Mouse (Mus musculus): ENCODE results near the gene Trappc3.
A peak's percentile ranks its signal among the peaks of the same experiment; 100 is the strongest.

Trappc3 gene

GRCm38 (mm10) chr4:126278961-126279360 lies 16.8 kb downstream of the Trappc3 start:
- DNase-seq (ENCODE audit: low read depth, low spot score) = no peak

- no peak for DNase-seq (ENCODE audit: low read depth, low spot score)
Observed at GRCm38 (mm10) chr4:126281706-126282105, 19.6 kb downstream of the Trappc3 start.

GRCm38 (mm10) chr4:126283582-126283981 lies 21.5 kb downstream of the Trappc3 start:
- no peak for DNase-seq (ENCODE audit: low read depth, low spot score)

DNA sequence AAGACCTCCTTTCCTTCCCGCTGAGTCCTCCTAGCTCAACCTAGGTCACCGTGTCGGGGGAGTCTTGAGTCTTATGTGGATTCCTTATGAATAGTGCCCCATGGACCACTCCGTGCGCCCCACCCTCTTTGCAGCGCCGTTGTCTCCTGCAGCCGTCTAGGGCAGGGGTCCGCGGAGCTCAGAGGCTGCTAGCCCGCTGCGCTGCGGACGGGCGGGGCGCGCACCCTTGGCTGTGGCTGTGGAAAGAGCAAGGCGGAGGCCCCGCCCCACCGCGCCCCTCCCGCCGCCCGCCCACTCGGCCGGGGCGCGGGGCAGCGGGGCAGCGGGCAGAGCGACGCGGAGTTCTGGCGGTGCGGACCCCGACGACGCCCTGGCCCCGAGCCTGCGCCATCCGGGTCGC lies 24.4 kb downstream of the Trappc3 start, which contains the start of gene Col8a2:
Gene Col8a2 (plus strand): TSS at position 302 of the 400 bp plus-strand sequence.
- DNase-seq (ENCODE audit: low read depth, low spot score) = no peak

DNA sequence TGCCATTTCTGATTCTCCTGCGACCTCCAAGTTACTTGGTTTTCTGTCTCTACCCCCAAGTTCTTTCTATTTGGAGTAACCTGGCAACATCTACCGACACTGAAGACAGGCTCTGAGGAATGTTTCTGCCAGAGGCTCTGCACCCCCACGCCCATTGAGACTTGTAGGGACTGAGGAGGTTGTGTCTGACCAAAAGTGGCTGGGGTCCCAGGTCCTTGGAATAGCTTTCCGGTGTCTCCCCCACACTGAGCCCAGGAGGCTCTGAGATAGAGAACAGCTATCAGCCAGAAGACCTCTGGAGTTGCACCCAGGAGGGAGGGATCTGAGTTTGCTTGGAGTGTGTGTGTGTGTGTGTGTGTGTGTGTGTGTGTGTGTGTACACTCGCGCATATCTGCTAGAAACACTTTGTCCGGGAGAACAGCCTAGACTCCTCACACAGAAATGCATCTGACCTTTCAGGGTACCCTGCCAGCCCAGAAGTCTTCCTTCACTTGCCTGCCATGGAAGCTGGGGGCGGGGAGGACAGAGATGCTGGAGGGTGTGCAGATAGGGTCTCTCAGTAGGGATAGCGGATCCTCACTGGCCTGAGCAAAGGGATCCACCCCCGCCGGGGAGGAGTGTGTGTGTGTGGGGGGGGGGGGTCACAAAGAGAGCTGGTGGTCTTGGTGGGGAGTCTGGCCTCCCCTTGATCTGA lies 25.3 kb downstream of the Trappc3 start:
- DNase-seq (ENCODE audit: low read depth, low spot score) = no peak

- no peak for DNase-seq (ENCODE audit: low read depth, low spot score)
Observed at GRCm38 (mm10) chr4:126288085-126288666, 26.1 kb downstream of the Trappc3 start.

DNA sequence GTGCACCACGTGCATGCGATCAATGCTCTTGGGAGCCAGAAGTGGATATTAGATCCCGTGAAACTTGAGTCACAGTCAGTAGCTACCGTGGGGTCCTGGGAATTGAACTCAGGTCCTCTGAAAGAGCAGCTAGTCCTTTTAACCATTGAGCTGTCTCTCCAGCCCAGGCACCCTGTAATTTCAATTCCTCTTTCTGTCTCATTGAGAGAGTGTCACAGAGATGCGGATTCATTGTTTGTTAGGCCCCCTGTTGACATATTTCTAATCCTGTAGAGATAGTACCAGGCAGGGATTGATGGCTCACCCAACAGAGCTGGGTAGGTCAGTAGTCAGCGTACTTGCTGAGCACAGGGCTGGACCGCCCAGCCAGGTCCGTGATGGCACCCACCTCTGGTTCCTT lies 28.2 kb downstream of the Trappc3 start:
- DNase-seq (ENCODE audit: low read depth, low spot score) = no peak

DNA sequence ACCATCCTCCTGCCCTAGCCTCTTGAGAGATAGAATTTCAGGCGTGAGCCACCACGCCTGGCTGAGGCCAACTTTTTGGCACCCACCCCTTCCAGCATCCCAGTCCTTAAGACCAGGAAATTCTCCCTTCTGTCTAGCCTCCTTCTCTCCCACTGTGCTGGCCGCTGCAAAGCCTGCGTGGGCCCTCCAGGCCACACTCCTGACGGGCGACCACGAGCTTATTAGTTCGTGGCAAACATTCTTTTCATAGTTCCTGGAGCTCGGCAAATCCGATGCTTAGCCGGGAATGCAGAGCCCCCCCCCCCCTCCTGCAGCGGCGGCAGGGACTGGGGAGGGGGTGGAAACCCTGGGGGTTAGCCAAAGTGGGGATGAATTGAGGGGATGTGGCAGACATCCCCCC lies 29.1 kb downstream of the Trappc3 start:
- no peak for DNase-seq (ENCODE audit: low read depth, low spot score)

DNA sequence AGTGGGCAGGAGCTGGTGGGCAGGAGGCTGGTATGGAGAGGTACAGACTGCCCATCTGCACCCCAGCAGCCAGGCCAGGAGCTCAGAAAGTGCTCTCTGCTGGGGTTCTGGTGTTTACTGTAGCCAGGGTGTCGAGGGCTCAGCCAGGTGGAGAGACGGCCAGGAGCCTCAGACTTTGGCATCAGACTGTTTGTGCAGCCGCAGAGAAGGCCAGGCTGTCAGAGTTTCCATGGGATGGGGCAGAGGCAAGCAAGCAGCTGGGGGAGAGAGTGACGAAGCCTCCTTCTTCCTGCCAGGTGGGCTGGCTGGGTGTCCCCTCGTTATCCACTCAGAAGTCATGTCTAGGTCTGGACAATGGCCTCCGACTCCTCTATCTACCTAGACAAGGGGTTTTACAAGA lies 33.0 kb downstream of the Trappc3 start:
- no peak for DNase-seq (ENCODE audit: low read depth, low spot score)

DNA sequence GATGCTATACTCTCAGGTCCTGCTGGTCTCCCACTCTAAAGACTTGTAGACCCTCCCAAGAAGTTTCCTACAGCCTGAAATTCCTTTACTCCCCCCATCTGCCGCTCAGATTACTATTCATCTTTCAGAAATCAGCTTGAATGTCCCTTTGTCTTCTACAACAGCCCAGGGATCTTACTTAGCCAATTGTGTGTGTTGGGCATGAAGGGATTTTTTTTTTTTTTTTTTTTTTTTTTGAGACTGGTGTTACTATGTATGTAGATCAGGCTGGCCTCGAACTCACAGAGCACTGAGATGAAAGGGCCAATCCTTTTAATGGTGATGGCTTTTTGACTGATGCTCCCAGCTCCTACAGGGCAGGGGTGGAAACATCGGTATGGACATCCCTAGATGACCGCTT lies 33.8 kb downstream of the Trappc3 start:
- DNase-seq (ENCODE audit: low read depth, low spot score) = no peak

DNA sequence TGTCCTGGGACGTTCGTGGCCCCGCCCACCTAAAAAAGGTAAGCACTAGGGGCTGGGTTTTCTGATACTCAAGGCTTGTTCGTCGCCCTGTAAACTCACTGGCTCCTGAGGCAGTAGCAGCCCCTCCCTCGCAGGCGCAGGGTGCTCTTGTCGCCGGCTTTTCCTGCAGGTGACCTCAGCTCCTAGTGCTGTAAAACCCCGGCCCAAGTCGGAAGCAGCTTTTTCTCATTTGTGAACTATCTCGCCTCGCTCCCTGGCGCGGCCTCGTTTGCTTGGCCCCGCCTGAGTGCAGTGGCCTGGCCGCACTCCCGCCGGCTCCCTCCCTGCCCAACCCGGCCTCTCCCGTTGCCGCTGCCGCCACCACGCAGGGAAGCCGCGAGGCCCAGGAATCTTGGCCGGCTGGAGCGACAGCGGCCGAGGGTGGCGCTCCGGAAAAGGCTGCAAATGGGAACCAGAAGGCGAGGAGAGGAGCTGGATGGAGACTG lies 34.5 kb downstream of the Trappc3 start:
- DNase-seq (ENCODE audit: low read depth, low spot score) = peak; percentile 49

DNA sequence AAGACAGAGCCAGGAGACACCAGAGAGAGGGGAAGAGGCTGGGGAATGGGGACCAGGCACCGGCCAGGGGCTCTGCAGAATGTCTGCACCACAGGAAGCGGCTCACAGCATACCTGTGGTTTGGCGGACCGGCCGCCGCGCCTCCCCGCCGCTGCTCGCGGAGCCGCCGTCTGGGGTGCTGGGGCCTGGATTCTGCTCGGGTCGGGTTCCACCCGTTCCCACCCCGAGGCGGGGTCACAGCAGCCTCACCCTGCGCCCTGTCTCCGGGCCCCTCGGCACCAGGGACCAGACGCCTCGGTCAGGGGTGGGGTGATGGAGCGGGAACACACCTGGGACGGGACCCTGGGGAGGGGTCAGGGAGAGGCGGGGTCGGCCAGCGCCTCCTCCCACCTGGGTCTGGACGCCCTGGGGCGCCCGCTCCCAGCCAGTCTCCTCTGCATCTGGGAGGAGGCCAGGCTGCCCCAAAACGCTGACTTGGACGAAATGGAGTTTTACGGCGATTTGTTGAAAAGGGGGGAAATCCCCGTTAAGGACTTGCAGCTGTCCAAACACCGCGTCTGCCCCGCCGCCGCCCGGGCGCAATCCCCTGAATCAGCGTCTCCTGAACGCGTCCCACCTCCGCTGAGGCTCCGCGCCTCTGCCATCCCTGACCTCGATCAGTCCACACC lies 38.9 kb downstream of the Trappc3 start:
- DNase-seq (ENCODE audit: low read depth, low spot score) = no peak

DNA sequence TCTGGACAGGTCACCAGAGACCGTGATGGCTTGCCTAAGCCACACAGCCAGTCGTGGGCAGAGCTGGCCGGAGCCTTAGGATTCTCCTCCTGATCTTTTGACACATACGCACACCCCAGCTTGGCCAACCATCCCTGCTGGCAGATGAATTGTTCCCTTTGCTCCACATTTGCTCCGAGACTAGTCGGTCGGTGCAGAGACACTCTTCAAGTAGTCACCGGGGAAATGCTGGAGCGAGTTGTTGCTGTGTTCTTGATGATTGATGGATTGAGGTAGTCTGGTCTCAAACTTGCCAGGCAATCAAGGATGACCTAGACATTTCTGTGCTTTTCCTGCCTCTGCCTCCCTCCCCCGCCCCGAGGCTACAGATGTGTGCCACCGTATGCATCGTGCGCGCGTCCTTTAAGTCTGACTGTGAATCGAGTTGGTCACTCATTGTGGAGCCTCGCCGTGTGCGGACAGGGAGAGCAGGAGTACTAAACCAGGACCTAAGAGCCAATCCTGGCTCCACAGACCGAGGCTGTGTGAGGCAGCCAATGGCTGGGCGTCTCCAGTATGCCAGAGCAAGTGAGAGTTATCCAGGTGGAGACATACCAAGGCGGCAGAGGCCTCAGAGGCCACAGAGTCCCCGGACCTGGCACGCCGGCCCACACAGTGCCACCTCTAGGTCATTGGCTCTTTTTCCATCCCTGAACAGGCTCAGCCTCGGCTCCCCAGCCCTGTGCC lies 39.6 kb downstream of the Trappc3 start:
- DNase-seq (ENCODE audit: low read depth, low spot score) = peak; percentile 40

DNA sequence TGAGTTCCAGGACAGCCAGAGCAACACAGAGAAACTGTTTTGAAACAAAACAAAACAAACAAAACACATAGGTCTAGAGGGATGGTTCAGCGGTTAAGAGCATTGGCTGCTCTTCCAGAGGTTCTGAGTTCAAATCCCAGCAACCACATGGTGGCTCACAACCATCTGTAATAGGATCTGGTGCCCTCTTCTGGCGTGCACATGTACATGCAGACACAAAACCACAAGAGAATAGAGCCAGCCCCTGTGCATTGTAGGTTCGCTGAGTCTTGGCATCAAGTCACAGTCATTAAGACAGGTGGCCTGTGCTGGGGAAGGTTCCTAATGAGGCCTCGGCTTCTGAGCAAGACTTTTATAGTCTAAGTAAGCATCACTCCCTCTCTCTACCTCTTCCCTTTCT lies 41.8 kb downstream of the Trappc3 start:
- no peak for DNase-seq (ENCODE audit: low read depth, low spot score)

DNA sequence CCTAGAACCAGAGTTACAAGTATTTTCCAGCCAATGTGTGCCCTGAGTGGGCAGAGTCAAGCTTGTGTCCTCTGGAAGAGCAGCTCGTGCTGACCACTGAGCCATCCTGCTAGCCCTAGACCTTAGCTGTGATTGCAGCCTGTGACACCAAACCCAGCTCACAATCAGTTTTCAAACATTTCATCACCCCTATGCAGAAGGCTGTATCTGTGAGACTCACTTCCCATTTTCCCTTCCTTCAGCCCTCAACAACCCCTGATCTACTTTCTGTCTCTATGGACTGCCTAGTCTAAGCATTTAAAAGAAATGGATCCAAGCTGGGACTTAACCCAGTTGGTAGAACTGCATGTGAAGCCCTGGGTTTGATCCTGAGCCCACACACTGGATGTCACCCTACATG lies 43.3 kb downstream of the Trappc3 start:
- DNase-seq (ENCODE audit: low read depth, low spot score) = no peak

DNA sequence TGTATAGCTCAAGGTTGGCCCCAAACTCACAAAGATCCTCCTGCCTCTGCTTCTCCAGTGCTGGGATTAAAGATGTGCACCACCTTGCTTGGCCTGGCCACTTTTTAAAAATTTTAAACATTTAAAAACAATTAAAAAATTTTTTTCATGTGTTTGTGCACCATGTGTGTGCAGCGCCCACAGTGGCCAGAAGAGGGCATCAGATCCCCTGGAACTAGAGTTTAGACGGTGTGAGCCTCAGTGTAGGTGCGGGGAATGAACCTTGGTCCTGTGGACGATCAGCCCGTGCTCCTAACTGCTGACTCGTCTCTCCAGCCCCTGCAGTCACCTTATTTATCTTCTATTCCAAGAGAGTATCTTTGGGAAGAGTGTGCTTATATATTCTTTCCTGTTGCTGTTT lies 43.9 kb downstream of the Trappc3 start:
- DNase-seq (ENCODE audit: low read depth, low spot score) = no peak

DNA sequence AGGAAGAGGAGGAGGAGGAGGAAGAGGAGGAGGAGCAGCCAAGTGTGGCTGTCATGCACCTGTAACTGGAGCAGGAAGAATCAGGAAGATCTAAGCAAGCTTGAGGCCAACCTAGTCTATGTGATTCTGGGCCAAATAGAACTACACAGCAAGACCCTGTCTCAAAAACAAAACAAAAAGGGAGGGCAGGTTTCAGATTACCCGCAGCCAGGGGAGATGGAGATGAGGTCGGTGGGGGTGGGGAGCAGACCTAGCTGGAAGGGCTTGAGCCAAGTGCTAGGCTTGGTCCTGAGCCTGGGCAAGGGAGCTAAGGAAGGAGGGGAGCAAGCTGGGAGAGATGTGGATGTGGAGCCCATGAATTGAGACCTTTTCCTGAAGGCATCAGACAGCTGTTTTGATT lies 44.7 kb downstream of the Trappc3 start:
- no peak for DNase-seq (ENCODE audit: low read depth, low spot score)

GRCm38 (mm10) chr4:126309211-126309921 lies 47.2 kb downstream of the Trappc3 start:
- DNase-seq (ENCODE audit: low read depth, low spot score) = no peak

DNA sequence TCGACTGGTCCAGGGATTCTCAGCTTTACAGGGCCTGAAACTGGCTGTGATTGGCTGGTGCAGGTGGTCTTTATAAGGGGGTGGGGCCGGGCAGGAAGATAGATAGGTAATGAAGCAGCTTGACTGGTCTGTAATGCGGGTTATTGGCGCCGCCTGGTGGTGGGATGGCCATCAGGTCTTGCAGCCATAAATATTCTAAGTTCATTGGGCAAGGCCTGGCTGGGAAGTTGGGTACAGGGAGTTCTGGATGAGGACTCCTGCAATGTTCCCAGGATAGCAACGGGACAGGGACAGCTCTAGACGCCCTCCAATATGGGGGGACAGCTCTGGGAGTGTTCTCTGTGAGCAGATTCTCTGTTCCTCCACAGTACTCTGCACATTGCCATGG lies 47.8 kb downstream of the Trappc3 start:
- DNase-seq (ENCODE audit: low read depth, low spot score) = peak; percentile 92

DNA sequence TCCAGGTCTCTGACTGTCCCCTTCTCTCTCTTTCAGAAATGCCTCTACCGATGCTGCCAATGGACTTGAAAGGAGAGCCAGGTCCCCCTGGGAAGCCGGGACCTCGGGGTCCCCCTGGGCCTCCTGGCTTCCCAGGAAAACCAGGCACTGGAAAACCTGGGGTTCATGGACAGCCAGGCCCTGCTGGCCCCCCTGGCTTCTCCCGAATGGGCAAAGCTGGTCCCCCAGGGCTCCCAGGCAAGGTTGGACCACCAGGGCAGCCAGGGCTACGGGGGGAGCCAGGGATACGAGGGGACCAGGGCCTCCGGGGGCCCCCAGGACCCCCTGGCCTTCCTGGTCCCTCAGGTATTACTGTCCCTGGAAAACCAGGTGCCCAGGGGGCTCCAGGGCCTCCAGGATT lies 48.2 kb downstream of the Trappc3 start:
- DNase-seq (ENCODE audit: low read depth, low spot score) = no peak

- no peak for DNase-seq (ENCODE audit: low read depth, low spot score)
Observed at GRCm38 (mm10) chr4:126311566-126312200, 49.6 kb downstream of the Trappc3 start.

All from forelimb bud, embryonic 11.5 days (tissue).